Mouse (Mus musculus): ENCODE results near the gene Pros1. TPM values are rescaled to one million over a fixed set of nuclear protein-coding genes. Genes with fewer than 3 reads are reported as not detected.

Gene Pros1
- polyA plus RNA-seq, 1 experiment from 2014 or later = 213 TPM

DNA sequence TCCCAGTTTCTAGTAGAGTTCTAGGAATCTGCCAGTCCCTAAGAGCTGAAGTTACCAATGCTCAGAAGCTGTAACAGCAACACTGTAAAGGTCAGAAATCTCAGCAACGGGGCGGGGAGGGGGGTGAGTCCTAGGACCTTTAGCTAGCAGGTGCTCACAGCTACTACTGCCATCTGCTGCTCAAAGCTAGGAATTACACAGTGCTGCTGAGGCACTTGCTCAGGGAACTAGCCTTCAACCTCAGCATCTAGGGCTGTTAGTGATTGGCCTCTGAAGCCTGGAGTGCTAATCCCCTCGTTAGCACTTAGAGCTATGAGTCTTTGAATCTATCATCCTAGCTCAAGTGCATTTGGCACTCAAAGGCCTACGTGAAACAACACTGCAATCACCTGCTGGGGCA lies 21.6 kb upstream of the Pros1 start:
- ChIA-PET CTCF (interaction anchor here (0.7 to 2.5 kb wide), 14 partner anchors 8 to 58 kb away, joined by 3 to 16 read pairs (median 3); no protein-coding TSS in a partner anchor), POLR2A (interaction anchor here (0.6 to 0.7 kb wide), 2 partner anchors 36 to 351 kb away, joined by 3 to 5 read pairs; no protein-coding TSS in a partner anchor)

DNA sequence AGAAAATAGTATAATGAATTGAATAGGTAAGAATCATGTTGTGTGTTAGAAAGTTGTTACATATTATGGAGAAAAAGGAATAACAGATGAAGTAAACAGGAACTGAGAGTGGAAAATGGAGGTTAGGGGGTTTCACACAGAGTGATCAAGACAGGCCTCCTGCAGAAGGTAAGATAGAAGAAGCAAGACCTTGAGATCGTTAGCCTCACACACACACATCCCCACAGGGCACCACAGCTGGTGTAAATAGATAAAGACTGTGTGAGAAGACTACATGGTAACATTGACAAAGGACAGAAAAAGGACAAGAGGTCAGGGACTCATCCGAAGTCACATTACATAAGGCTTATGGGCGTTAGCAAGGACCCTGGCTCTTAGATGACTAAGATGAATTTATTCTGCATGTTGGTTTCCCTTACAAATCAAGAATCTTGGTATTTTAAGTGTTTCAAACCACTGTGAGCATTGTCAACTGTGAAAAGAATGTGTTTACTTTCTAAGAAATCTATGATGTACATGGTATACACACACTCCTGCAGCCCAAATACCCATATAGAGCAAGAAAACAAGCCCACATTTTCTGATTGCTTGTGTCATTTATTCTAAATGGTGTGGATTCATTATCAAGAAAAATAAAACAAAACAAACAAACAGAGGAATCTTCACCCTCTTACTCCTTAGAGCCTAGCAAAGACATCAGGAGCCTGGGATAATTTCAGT lies 19.9 kb upstream of the Pros1 start:
- no peaks in the 10 kb centered on the region for H3K27me3 ChIP-seq
- ChIA-PET POLR2A (no interaction called here), CTCF (interaction anchor here (1.2 to 2.1 kb wide), 2 partner anchors 8 to 9 kb away, joined by 4 to 11 read pairs; no protein-coding TSS in a partner anchor)
- in situ Hi-C loops (cut with MboI; ENCODE audit: low pct_unique_long_range_greater_than_20kb) = no loop called here
- DNase-seq (ENCODE audit: low read depth, low spot score) (no peak), ATAC-seq (no peak)
- no peak for TF ChIP-seq CTCF (IDR thresholded peaks at IDR 0.05)

More for the DNA sequence above, 21.6 kb upstream of the Pros1 start:
- no peaks in the 10 kb centered on the region for H3K27me3 ChIP-seq
- in situ Hi-C loops (cut with MboI; ENCODE audit: low pct_unique_long_range_greater_than_20kb) = no loop called here
- ATAC-seq (peak; percentile 94), DNase-seq (ENCODE audit: low read depth, low spot score) (no peak)
- peak; percentile 85 for TF ChIP-seq CTCF (IDR thresholded peaks at IDR 0.05)

DNA sequence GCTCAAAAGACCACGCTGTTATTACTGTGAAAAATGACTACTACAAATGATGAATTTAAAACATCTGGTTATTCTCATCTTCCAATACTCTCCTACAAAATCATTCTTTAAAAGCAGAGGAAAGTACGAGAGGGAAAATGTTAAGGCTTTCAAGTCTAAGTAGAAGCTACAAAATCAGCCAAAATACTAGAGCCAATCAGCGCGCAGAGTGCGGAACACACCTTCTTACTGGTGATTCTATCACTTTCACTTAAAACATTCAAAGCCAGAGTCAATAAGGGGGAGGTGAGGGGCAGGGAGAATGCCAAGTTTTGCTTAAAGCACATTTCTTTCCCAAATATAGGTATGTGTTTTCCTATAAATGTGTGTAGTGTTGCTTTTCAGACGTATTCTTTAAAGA lies 8.8 kb upstream of the Pros1 start:
- DNase-seq (ENCODE audit: low read depth, low spot score) (no peak), ATAC-seq (no peak)
- TF ChIP-seq CTCF (IDR thresholded peaks at IDR 0.05) = no peak
- in situ Hi-C loops (cut with MboI; ENCODE audit: low pct_unique_long_range_greater_than_20kb) = no loop called here
- CTCF ChIA-PET = interaction anchor here (0.8 to 2.9 kb wide), 2 partner anchors 14 to 19 kb away, joined by 3 to 12 read pairs; no protein-coding TSS in a partner anchor
- POLR2A ChIA-PET = no interaction called here
- peaks cover 11% of the 10 kb centered on the region for H3K27me3 ChIP-seq

DNA sequence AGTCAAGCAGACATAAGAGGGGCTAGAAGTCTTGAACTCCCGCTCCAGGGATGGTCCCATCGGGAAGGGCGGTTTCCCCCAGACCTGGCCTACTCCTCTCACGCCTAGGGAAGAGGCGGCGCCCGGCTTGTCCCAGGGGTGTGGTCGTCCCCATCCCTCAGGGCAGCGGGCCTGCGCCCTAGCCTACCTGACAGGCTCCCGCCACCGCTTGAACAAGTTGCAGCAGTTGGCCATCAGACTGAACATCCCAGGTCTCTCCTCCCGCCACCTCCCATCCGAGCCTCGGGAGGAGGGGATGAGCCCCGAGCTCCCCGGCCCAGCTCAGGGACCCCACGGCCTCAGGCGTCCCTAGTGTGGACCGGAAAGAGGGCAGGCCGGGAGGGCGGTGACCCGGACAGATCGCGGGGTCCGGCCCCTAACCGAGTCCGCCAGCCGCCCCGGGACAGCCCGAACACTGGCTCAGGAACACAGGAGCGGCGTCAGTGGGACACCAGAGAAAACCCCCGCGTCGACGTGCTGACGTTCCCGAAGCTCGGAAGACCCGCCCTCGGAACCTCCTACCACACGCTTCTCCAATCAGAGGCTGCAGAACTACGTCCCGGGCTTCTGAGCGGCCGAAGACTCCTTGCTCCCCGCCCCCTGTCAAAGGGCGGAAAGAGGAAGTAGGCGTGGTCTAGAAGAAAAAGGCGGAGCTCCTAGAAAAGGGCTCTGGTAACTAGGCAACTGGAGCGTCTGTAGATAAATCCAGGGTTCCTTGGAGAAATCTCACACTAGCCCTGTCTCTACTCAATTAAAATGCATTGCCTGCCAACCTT lies 7.4 kb upstream of the Pros1 start, which contains the start of gene Arl13b:
Arl13b (minus strand) TSS at position 543 of the 815 bp plus-strand sequence.
- no peak for TF ChIP-seq CTCF (IDR thresholded peaks at IDR 0.05)
- DNase-seq (ENCODE audit: low read depth, low spot score) (peak; percentile 84), ATAC-seq (peak; percentile 100)
- peaks cover 11% of the 10 kb centered on the region for H3K27me3 ChIP-seq
- POLR2A ChIA-PET = interaction anchor here (1.5 kb wide), 1 partner anchor 28 kb away, joined by 3 read pairs; no protein-coding TSS in a partner anchor
- in situ Hi-C loops (cut with MboI; ENCODE audit: low pct_unique_long_range_greater_than_20kb) = no loop called here
- CTCF ChIA-PET = interaction anchor here (1.1 to 2.9 kb wide), 4 partner anchors 11 to 20 kb away, joined by 4 to 16 read pairs (median 8); no protein-coding TSS in a partner anchor

DNA sequence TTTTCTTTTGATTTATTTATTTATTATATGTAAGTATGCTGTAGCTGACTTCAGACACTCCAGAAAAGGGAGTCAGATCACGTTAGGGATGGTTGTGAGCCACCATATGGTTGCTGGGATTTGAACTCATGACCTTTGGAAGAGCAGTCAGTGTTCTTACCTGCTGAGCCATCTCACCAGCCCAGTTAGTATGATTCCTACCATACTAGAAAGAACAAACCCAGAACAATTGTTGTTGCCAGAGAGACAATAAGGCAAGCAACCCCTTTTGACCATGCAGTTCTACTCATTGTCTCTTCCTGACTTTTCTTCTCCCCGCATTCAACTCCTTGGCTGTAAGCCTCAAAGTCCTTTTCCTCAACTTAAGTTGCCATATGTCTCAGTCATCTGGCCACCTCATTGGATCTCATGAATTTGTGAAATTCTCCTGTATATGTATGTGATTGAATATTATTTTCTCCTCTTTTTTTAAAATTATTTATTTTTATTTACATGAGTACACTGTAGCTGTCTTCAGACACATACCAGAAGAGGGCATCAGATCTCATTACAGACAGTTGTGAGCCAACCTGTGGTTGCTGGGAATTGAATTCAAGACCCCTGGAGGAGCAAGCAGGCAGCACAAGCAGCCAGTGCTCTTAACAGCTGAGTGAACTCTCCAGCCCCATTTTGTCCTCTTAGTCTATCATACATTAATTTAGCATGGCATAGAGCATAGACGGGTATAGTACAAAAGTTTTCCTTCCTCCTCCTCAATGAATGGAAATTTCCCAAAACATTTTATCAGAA lies 1.4 kb upstream of the Pros1 start:
- ChIA-PET CTCF (interaction anchor here (2.1 kb wide), 1 partner anchor 26 kb away, joined by 7 read pairs; no protein-coding TSS in a partner anchor), POLR2A (no interaction called here)
- no peak for TF ChIP-seq CTCF (IDR thresholded peaks at IDR 0.05)
- DNase-seq (ENCODE audit: low read depth, low spot score) = no peak
- in situ Hi-C loops (cut with MboI; ENCODE audit: low pct_unique_long_range_greater_than_20kb) = no loop called here
- H3K27me3 ChIP-seq = peaks cover 11% of the 10 kb centered on the region
- no peak for ATAC-seq

DNA sequence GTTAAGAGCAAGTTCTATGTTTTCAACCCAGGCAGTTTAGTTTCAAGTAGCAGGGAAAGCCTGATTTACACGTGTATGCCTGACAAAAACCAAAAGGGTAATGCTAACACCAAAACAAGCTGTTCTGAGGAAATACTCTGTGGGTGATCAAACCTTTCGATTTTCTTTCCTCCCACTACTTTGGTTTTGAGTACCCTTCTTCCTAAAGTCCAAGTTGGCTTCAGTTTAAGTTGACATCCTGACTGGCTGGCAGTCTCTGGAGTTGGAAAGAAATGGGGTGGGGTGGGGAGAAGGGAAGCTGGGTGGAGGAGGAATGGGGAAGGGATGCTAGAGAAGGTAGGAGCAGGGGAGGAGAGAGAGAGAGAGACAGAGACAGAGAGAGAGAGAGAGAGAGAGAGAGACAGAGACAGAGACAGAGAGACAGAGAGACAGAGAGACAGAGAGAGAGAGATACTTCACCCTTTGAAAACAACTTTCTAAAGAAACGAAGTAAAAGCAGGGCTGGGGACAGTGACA lies 438 bp upstream of the Pros1 start:
- in situ Hi-C loops (cut with MboI; ENCODE audit: low pct_unique_long_range_greater_than_20kb) = no loop called here
- ChIA-PET POLR2A (interaction anchor here (0.7 kb wide), 1 partner anchor 292 kb away, joined by 3 read pairs; no protein-coding TSS in a partner anchor), CTCF (interaction anchor here (2.1 kb wide), 1 partner anchor 27 kb away, joined by 7 read pairs; no protein-coding TSS in a partner anchor)
- peak; percentile 14 for ATAC-seq
- TF ChIP-seq CTCF (IDR thresholded peaks at IDR 0.05) = no peak
- no peak for DNase-seq (ENCODE audit: low read depth, low spot score)
- peaks cover 5% of the 10 kb centered on the region for H3K27me3 ChIP-seq

DNA sequence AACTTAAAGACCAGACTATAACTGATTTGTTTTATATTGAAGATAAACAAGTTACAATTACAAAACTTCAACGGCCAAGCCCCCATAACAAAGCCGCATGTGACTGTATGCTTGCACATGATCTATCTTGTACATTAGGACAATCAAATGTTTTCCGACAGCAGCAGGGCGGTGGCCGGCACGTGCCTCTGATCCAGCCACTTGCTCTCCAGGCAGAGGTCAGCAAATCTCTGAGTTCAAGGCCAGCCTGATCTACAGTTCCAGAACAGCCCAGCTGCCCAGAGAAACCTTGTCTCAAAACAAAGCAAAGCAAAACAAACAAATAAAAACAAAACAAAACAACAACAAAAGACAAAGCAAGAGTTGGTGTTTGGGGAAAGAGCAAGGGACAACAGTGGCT lies 1.3 kb downstream of the Pros1 start:
- ATAC-seq (no peak), DNase-seq (ENCODE audit: low read depth, low spot score) (no peak)
- ChIA-PET POLR2A (no interaction called here), CTCF (no interaction called here)
- no peak for TF ChIP-seq CTCF (IDR thresholded peaks at IDR 0.05)
- no peaks in the 10 kb centered on the region for H3K27me3 ChIP-seq
- in situ Hi-C loops (cut with MboI; ENCODE audit: low pct_unique_long_range_greater_than_20kb) = no loop called here

DNA sequence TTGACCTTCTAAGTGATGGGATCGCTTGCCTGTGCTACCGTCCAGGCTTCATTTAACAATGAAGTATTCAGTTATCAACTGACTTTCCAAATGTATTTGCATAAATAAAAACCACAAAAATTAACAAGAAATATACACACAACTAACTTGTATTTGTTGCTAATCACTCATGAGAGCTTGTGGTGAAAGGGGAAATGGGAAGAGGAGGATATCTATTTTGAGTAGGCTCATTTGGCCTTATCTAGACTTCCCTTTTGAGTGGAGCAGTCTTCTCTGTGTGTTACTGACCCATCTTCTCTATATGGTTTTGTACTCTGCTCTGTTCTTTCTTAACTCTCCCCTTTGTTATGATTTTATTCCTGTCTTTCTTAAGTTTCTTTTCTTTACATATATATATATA lies 2.2 kb downstream of the Pros1 start:
- TF ChIP-seq CTCF (IDR thresholded peaks at IDR 0.05) = no peak
- ATAC-seq (no peak), DNase-seq (ENCODE audit: low read depth, low spot score) (no peak)
- POLR2A ChIA-PET = no interaction called here
- in situ Hi-C loops (cut with MboI; ENCODE audit: low pct_unique_long_range_greater_than_20kb) = no loop called here
- no peaks in the 10 kb centered on the region for H3K27me3 ChIP-seq
- CTCF ChIA-PET = interaction anchor here (2.5 kb wide), 1 partner anchor 9 kb away, joined by 16 read pairs; the partner anchor contains the start of gene Arl13b

DNA sequence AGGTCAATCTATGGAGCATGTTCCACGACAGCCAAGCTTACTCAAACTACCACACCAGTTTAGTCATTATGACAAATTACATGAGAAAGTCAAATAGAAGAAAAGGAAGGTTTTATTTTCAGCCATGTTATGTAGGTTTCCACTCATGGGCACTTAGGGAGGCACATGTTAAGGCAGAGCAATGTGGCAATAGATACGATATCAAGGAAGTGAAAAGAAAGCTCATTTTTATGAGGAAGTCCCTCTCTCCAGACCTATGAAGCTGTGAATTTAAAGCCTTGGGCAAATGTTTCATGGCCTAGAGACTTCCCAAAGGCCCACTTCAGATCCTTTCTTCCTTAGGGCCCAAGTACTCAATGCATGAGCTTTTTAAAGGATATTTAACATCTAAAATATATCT lies 3.4 kb downstream of the Pros1 start:
- ChIA-PET CTCF (interaction anchor here (2.5 kb wide), 1 partner anchor 10 kb away, joined by 16 read pairs; the partner anchor contains the start of gene Arl13b), POLR2A (no interaction called here)
- H3K27me3 ChIP-seq = no peaks in the 10 kb centered on the region
- in situ Hi-C loops (cut with MboI; ENCODE audit: low pct_unique_long_range_greater_than_20kb) = no loop called here
- ATAC-seq = no peak
- no peak for DNase-seq (ENCODE audit: low read depth, low spot score)
- TF ChIP-seq CTCF (IDR thresholded peaks at IDR 0.05) = no peak

DNA sequence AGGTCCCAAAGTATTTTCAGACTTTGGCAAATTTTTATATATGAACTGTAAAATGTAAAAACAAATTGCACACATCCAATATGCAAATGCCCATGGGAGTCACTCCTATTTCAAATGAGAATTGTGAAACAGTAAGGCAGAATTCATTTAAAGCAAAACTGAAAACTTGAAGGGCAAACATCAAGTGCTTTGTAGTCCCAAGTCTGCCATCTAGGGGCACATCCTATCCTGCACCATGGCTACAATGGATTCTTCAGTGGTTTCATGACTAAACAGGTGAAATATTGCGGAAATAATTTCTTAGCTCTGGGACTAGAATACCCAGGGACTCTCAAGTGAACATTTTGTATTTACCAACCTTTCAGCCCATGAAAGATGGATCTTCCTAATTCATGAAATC lies 3.9 kb downstream of the Pros1 start:
- peak; percentile 76 for TF ChIP-seq CTCF (IDR thresholded peaks at IDR 0.05)

More for the DNA sequence above, 3.9 kb downstream of the Pros1 start:
- POLR2A ChIA-PET = no interaction called here
- no peak for DNase-seq (ENCODE audit: low read depth, low spot score)
- no peaks in the 10 kb centered on the region for H3K27me3 ChIP-seq
- peak; percentile 53 for ATAC-seq
- CTCF ChIA-PET = interaction anchor here (2.5 kb wide), 1 partner anchor 10 kb away, joined by 16 read pairs; the partner anchor contains the start of gene Arl13b
- in situ Hi-C loops (cut with MboI; ENCODE audit: low pct_unique_long_range_greater_than_20kb) = no loop called here
